Mouse (Mus musculus) liver, embryonic 14.5 days (tissue): ENCODE data around the gene Ptprb. TPM values are rescaled to one million over a fixed set of nuclear protein-coding genes. Genes with fewer than 3 reads are reported as not detected.

Experiments used
- ATAC-seq: fragments of 200-750 bp; cut with Nextera tagmentation; 2 replicates; pipeline ENCODE4 v1.8.0; 2017; ENCODE audit warnings: moderate number of reproducible peaks, mild to moderate bottlenecking, moderate library complexity; ENCODE audit not compliant: insufficient read depth
- DNase-seq, 3 experiments: peaks; one replicate each; pipeline ENCODE4 v3.0.0-alpha.2; 2012 to 2013; ENCODE audit warnings: low read depth in 3 of 3, low spot score in 3 of 3
- H3K27ac ChIP-seq: fragments of 300-500 bp; sonication (generic); 2 replicates; pipeline ENCODE4 v1.5.1; 2014; ENCODE audit warnings: moderate library complexity, mild to moderate bottlenecking, control low read depth, inconsistent platforms
- H3K27me3 ChIP-seq: fragments of 300-500 bp; sonication (generic); 2 replicates; pipeline ENCODE4 v1.6.1; 2014; ENCODE audit warnings: mild to moderate bottlenecking, low read length, moderate library complexity; ENCODE audit not compliant: control insufficient read depth, insufficient read depth
- H3K36me3 ChIP-seq: fragments of 300-500 bp; sonication (generic); replicated peaks from 2 replicates; pipeline ENCODE4 v1.6.1; 2014; ENCODE audit warnings: low read depth; ENCODE audit not compliant: control insufficient read depth, insufficient read depth
- H3K4me1 ChIP-seq, 2 experiments: fragments of 200-500 bp in 1 of 2; fragments of 300-500 bp in 1 of 2; sonication (generic) in 1 of 2; replicated peaks; 2 replicates each; pipeline ENCODE4 v1.6.1; 2012 to 2014; ENCODE audit warnings: antibody characterized with exemption in 1 of 2, inconsistent platforms in 1 of 2, low read length in 1 of 2; ENCODE audit not compliant: control insufficient read depth in 2 of 2, insufficient read depth in 2 of 2
- H3K4me2 ChIP-seq: fragments of 300-500 bp; sonication (generic); 2 replicates; pipeline ENCODE4 v1.6.1; 2014; ENCODE audit warnings: low read depth, mild to moderate bottlenecking, control low read depth, moderate library complexity
- H3K4me3 ChIP-seq, 2 experiments: fragments of 200-500 bp in 1 of 2; fragments of 300-500 bp in 1 of 2; sonication (generic) in 1 of 2; 2 replicates each; pipeline ENCODE4 v1.5.1; 2012 to 2014; ENCODE audit warnings: low read depth in 2 of 2, low read length in 2 of 2, mild to moderate bottlenecking in 2 of 2, control low read depth in 1 of 2, inconsistent platforms in 1 of 2, moderate library complexity in 1 of 2; ENCODE audit not compliant: insufficient read depth in 1 of 2
- H3K9ac ChIP-seq: fragments of 300-500 bp; sonication (generic); replicated peaks from 2 replicates; pipeline ENCODE4 v1.6.1; 2014; ENCODE audit warnings: mild to moderate bottlenecking, control low read depth, moderate library complexity
- H3K9me3 ChIP-seq: fragments of 300-500 bp; sonication (generic); 2 replicates; pipeline ENCODE4 v1.6.1; 2016; ENCODE audit warnings: low read length, mixed read lengths; ENCODE audit not compliant: control insufficient read depth
- CTCF ChIP-seq: IDR thresholded peaks from 2 replicates; pipeline ENCODE4 v1.5.1; 2016; ENCODE audit warnings: antibody characterized with exemption, low read depth, control low read depth
- EP300 ChIP-seq: IDR thresholded peaks from 2 replicates; pipeline ENCODE4 v1.6.1; 2016; ENCODE audit warnings: antibody characterized with exemption, low read depth
- WGBS: fragments of 180-500 bp; shearing (Covaris S2); extraction: QIAGEN DNeasy Blood & Tissue Kit; methylation state at CpG from one replicate; pipeline ENCODE4 v1.1.7; 2014; ENCODE audit not compliant: insufficient replicate concordance; 5-methylcytosine and 5-hydroxymethylcytosine counted together
- polyA plus RNA-seq, 2 experiments: library from polyadenylated mRNA; depleted of rRNA in 1 of 2; stranded (reverse) in 1 of 2; unstranded in 1 of 2; fragments of >200 nt; fragmentation: Nextera tagmentation in 1 of 2; extraction: Ambion mirVana in 1 of 2; gene quantifications; 2 replicates each; pipeline versions ENCODE4 v1.2.1 to v1.2.3; 2012 to 2014

Gene Ptprb
- polyA plus RNA-seq, 2 experiments: 0.71 to 1.0 TPM

DNA sequence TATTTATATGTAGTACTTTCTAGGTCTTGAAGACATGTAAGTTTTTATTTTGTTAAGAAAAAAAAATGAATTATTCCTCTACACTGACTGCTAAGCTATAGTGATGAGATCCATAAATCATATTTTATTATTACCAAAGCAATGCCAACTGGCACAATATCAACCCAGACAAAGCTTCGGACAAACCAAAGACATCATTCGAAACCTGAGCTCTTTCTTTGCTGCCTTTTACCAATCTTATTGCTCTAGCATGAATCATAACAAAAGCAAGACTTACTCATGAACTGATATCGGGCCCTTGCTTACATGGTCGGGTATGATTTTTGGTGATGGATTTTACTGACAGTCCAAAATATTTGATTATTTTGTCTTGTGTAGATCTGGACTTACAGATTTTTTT is 29.0 kb downstream of the Ptprb start:
- DNase-seq (no peak), ATAC-seq (no peak)
- no peak overlapping the region for H3K4me2 ChIP-seq
- no peak overlapping the region for H3K4me3 ChIP-seq
- H3K27ac ChIP-seq: no peak overlapping the region
- H3K4me1 ChIP-seq: no peaks in the 10 kb centered on the region
- peaks cover 15% of the 10 kb centered on the region for H3K27me3 ChIP-seq
- no peaks in the 10 kb centered on the region for H3K9me3 ChIP-seq
- WGBS: 66% methylated on average over 4 of the region's 4 CpGs
- no peak overlapping the region for H3K9ac ChIP-seq
- TF ChIP-seq EP300 (no peak), CTCF (no peak)
- no peaks in the 10 kb centered on the region for H3K36me3 ChIP-seq

DNA sequence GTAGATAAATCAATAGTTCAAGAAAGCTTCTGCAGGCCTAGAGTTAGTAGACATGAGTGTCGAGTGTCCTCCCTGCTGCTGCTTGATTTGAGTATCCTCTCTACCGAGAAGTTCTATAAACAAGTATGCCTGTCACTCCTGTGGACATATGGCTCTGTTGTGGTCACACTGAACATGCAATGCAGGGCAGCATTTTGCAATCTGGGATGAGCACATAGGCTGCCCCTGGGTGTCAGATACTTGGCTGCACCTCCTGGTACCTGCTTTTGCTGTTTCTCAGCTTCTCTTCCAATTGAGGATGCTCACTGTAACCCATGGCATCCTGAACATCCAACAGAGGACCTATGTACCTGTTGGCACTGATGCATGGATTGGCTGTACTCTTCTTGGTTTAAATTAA is 34.1 kb downstream of the Ptprb start:
- Histone ChIP-seq H3K9me3 (no peaks in the 10 kb centered on the region), H3K4me2 (no peak overlapping the region), H3K27ac (no peak overlapping the region), H3K9ac (no peak overlapping the region), H3K36me3 (no peaks in the 10 kb centered on the region), H3K4me1 (no peaks in the 10 kb centered on the region), H3K27me3 (no peaks in the 10 kb centered on the region), H3K4me3 (no peak overlapping the region)
- DNase-seq (no peak), ATAC-seq (no peak)
- 43% methylated on average over 2 of the region's 2 CpGs for whole genome bisulfite sequencing
- TF ChIP-seq CTCF: no peak
- TF ChIP-seq EP300: no peak

DNA sequence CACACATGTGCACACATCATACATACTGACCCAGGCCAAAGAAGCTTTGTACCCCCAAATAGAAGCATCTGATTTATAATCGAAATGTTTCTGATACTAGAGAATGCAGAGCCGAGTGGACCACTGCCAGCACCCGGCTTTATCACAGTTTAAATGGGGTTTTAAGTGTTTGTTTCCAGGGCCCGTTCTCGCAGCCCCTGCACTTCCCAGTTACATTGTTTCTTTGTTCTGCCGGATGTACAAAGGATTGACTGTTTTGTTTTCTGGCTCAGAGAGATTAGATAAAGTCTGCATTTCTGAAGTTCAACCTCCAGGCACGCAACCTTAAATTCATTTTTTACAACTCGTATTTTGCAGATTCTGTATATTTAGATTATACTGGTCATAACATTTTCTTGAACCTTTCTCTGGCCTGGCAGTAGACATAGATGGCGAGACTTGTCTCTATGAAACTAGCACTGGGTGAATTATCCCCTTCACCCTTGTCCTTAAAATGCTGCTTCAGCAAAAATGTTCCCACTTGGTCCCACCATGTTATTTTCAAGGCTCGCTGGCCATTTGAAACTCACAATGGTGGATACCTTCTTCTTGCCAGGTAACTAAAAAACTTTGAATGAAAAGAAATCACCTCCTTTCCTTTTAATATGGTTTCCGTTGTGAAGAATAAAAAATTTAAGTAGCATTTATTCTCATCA is 35.3 kb downstream of the Ptprb start:
- DNase-seq: no peak

DNA sequence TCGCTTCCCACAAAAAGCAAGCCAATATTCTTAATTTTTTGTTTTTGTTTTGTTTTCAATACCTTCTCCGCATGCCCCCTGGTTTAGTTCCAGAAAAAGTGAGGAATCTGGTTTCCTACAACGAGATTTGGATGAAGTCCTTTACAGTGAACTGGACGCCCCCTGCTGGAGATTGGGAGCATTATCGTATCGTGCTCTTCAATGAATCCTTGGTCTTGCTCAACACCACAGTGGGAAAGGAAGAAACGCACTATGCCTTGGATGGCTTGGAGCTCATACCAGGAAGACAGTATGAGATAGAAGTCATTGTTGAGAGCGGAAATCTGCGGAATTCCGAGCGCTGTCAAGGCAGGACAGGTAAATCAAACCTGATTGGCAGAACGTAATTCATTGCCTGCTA is 43.9 kb downstream of the Ptprb start:
- no peaks in the 10 kb centered on the region; the same call in 1 of the 2 replicates for H3K27me3 ChIP-seq
- no peak overlapping the region for H3K9ac ChIP-seq
- no peak overlapping the region for H3K4me2 ChIP-seq
- H3K4me3 ChIP-seq: no peak overlapping the region
- H3K27ac ChIP-seq: no peak overlapping the region
- no peaks in the 10 kb centered on the region for H3K4me1 ChIP-seq
- peak; percentile 26 to 41 (median 31) for DNase-seq
- no peak for ATAC-seq
- no peaks in the 10 kb centered on the region for H3K36me3 ChIP-seq
- no peak for TF ChIP-seq EP300
- peak; percentile 77 for TF ChIP-seq CTCF
- WGBS: 18% methylated on average over 12 of the region's 12 CpGs
- H3K9me3 ChIP-seq: no peaks in the 10 kb centered on the region

More for the DNA sequence above, 35.3 kb downstream of the Ptprb start:
- H3K9me3 ChIP-seq: no peaks in the 10 kb centered on the region
- TF ChIP-seq EP300: no peak
- TF ChIP-seq CTCF: no peak
- no peak overlapping the region for H3K4me2 ChIP-seq
- no peaks in the 10 kb centered on the region for H3K27me3 ChIP-seq
- WGBS: 41% methylated on average over 11 of the region's 11 CpGs
- H3K9ac ChIP-seq: no peak overlapping the region
- no peak for ATAC-seq
- no peaks in the 10 kb centered on the region for H3K4me1 ChIP-seq
- no peak overlapping the region for H3K27ac ChIP-seq
- H3K4me3 ChIP-seq: no peak overlapping the region
- H3K36me3 ChIP-seq: no peaks in the 10 kb centered on the region

DNA sequence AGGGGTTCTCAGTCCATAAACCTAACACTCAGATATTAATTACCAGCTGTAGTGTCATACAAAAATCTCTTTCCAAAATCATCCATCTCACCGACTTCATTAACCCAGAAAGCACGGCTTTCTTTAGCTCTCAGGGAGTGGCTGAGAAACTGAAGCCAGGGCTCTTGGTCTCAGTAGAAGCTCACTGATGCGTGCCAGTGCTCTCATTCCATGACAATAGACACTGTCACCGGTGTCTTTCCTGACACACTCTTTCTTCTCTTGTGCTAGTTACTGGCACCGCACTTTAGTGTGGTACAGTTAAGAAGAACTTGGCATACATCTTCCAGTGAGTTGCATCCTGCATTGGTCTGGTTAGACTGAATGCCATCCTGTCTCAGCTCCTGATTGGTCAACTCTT is 53.8 kb downstream of the Ptprb start:
- no peak overlapping the region for H3K4me2 ChIP-seq
- H3K9ac ChIP-seq: no peak overlapping the region
- 62% methylated on average over 5 of the region's 5 CpGs for WGBS
- ATAC-seq (no peak), DNase-seq (no peak)
- H3K4me1 ChIP-seq: no peaks in the 10 kb centered on the region
- H3K9me3 ChIP-seq: no peaks in the 10 kb centered on the region
- H3K4me3 ChIP-seq: no peak overlapping the region
- H3K27ac ChIP-seq: no peak overlapping the region
- TF ChIP-seq CTCF (no peak), EP300 (no peak)
- no peaks in the 10 kb centered on the region for H3K36me3 ChIP-seq
- no peaks in the 10 kb centered on the region for H3K27me3 ChIP-seq
